Mouse (Mus musculus) forebrain, embryonic 12.5 days (tissue): Measurements from ENCODE around the gene Pifo. TPM values are rescaled to one million over a fixed set of nuclear protein-coding genes. Genes with fewer than 3 reads are reported as not detected.
"Not testable (repeated sequence)": the region's sequence is repeated elsewhere in the genome, so short reads cannot be mapped to it uniquely, and the experiment has no call there.

Experiments used
- ATAC-seq: fragments of 200-750 bp; cut with Nextera tagmentation; 2 replicates; pipeline ENCODE4 v1.8.0; 2017; ENCODE audit warnings: moderate TSS enrichment; ENCODE audit not compliant: low FRiP score
- H3K27ac ChIP-seq: fragments of 300-500 bp; sonication (generic); 2 replicates; pipeline ENCODE4 v1.5.1; 2016; ENCODE audit warnings: mild to moderate bottlenecking
- H3K27me3 ChIP-seq: fragments of 300-500 bp; sonication (generic); 2 replicates; pipeline ENCODE4 v1.6.1; 2016; ENCODE audit warnings: mild to moderate bottlenecking
- H3K36me3 ChIP-seq: fragments of 300-500 bp; sonication (generic); replicated peaks from 2 replicates; pipeline ENCODE4 v1.6.1; 2016; ENCODE audit warnings: mild to moderate bottlenecking
- H3K4me1 ChIP-seq: fragments of 300-500 bp; sonication (generic); 2 replicates; pipeline ENCODE4 v1.6.1; 2016
- H3K4me2 ChIP-seq: fragments of 300-500 bp; sonication (generic); 2 replicates; pipeline ENCODE4 v1.6.1; 2016; ENCODE audit warnings: mild to moderate bottlenecking, moderate library complexity
- H3K4me3 ChIP-seq: fragments of 300-500 bp; sonication (generic); replicated peaks from 2 replicates; pipeline ENCODE4 v1.5.1; 2016; ENCODE audit warnings: mild to moderate bottlenecking
- H3K9ac ChIP-seq: fragments of 300-500 bp; sonication (generic); 2 replicates; pipeline ENCODE4 v1.6.1; 2016; ENCODE audit warnings: mild to moderate bottlenecking
- H3K9me3 ChIP-seq: fragments of 300-500 bp; sonication (generic); 2 replicates; pipeline ENCODE4 v1.6.1; 2016
- WGBS: fragments of 180-500 bp; shearing (Covaris S2); methylation state at CpG from one replicate; pipeline ENCODE4 v1.1.7; 2016; 5-methylcytosine and 5-hydroxymethylcytosine counted together
- polyA plus RNA-seq: library from polyadenylated mRNA; unstranded; fragments of >200 nt; fragmentation: Nextera tagmentation; extraction: Ambion mirVana; gene quantifications from 2 replicates; pipeline ENCODE4 v1.2.1, GENCODE M21; 2016

Gene Pifo
- polyA plus RNA-seq, 1 experiment from 2014 or later, result 3.1 TPM

DNA sequence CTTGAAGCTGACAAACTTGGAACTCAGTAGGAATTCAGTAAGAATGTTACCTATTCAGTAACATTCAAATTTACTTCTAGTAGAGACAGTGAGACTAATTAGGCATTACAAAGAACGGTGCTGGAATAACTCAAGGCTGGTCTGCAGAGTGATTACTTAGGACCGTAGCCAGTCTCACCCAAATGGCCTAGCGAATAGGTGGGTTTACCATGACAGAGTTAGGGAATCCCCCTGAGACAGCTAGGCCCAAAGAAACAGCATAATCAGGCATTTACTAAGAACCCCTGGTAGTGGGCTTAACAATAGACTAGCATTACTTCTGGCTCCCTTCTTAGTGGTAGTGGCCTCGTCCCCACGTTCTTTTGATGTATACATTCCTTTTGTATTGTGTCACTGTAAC is 24.8 kb downstream of the Pifo start:
- WGBS, result 41% methylated on average over 5 of the region's 5 CpGs
- H3K27me3 ChIP-seq, ATAC-seq, H3K4me1 ChIP-seq, H3K27ac ChIP-seq, H3K4me3 ChIP-seq, H3K9me3 ChIP-seq, H3K36me3 ChIP-seq, H3K9ac ChIP-seq, H3K4me2 ChIP-seq: not testable (repeated sequence)

DNA sequence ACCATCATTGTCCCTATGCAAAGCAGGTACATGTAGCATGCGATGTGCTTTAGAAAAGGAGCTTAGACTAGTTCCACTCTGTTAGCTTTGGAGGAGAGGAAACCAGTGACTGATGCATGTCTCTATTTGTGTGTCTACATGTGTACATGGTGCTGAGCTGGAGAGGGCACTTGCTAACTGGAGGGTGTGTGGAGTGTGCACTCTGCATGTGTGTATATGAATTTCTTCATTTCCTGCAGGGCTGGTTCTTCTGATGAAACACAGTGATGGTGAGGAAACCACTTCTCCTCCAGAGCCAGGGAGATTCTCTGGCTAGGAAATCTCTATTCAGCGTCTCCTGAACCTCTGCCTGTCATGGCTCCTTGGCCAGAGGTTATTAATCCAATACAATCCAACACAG is 40.3 kb downstream of the Pifo start:
- H3K9ac ChIP-seq, result no peak overlapping the region

DNA sequence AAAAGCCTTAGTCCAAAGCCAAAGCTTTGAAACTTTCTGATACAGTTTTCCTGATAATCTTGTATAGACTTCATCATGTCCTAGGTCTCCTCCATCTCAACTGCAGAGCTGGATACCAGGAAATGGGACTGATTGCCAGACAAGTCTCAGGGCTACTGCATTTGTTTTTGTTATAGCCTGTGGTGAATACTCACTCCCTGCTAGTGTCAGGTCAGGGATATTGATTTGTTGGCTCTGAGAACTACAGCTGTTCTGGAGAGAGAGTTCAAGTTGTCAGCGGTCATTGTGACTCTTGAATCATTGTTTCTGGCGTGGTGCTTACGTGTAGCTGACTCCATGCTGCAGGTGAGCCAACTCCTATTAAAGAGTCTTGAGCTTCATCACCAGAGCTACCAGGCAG is 41.0 kb downstream of the Pifo start, which contains the start of gene Ovgp1:
Ovgp1 (plus strand) TSS at position 301 of the 400 bp plus-strand sequence.
- Histone ChIP-seq H3K9ac (no peak within 1 kb of the TSS), H3K27me3 (no peaks in the 10 kb centered on the region), H3K4me1 (no peaks in the 10 kb centered on the region), H3K4me3 (no peak within 1 kb of the TSS), H3K4me2 (no peak within 1 kb of the TSS), H3K27ac (no peak within 1 kb of the TSS), H3K9me3 (no peaks in the 10 kb centered on the region), H3K36me3 (peaks cover 21% of the 10 kb centered on the region)
- no peak for ATAC-seq
- 90% methylated on average over 3 of the region's 3 CpGs for WGBS

More for the DNA sequence above, 40.3 kb downstream of the Pifo start:
- ATAC-seq, result no peak
- WGBS, result 94% methylated on average over 2 of the region's 2 CpGs
- Histone ChIP-seq H3K36me3 (peaks cover 13% of the 10 kb centered on the region), H3K4me1 (no peaks in the 10 kb centered on the region), H3K4me3 (no peak overlapping the region), H3K9me3 (no peaks in the 10 kb centered on the region), H3K27ac (no peak overlapping the region), H3K4me2 (no peak overlapping the region), H3K27me3 (no peaks in the 10 kb centered on the region)

DNA sequence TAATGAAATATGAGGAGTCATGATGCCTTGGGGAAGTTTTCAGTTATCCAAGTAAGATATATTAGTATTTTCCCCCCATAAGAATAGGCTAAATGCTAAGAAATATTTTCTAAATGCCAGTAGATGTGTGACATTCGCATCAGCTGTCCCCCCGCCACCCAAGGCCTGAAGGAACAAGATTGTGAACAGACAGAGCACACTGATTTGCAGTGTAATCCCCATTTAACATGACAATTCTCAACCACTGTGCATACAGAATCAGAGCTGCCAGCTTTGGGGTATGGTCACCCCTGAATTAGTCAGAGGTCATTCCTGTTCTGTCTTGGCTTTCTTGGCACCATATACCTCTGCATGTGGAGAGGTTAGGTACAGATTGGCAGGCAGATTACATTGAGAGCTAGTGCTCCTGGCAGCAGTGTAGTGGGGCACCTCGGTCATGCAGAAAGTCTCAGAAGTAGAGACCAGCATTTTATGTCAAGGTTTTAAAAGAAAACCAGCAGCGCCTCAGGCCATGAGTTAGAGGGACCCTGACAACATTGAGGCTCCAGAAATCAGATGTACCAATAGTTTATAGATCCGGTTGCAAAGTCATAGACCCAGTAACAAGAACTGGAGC is 42.5 kb downstream of the Pifo start:
- no peak overlapping the region for H3K27ac ChIP-seq
- 79% methylated on average over 5 of the region's 5 CpGs for WGBS
- H3K4me2 ChIP-seq, result no peak overlapping the region
- no peak for ATAC-seq
- H3K4me3 ChIP-seq, result no peak overlapping the region
- no peaks in the 10 kb centered on the region for H3K9me3 ChIP-seq
- H3K27me3 ChIP-seq, result no peaks in the 10 kb centered on the region
- H3K36me3 ChIP-seq, result peaks cover 36% of the 10 kb centered on the region
- no peaks in the 10 kb centered on the region for H3K4me1 ChIP-seq
- H3K9ac ChIP-seq, result no peak overlapping the region

DNA sequence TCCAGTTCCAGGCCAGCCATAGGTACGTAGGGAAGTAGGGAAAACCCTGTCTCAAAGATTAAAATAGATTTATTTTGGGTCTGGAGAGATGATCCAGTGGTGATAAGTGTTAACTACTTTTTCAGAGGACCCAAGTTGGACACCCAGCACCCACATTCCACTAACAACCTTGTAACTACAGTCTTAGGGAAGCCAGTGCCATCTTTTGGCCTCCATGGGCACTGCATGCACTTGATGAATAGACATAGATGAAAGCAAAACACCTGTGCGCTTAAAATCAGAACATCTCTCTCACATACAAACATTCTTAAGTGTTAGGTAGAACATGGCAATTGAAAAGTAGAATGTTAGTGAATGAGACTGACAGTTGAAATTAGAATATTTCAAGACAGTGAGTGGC is 53.7 kb downstream of the Pifo start:
- ATAC-seq, result no peak
- H3K4me2 ChIP-seq, result peak overlapping the region; percentile 87
- peak overlapping the region; percentile 89; the same call in 1 of the 2 replicates for H3K4me3 ChIP-seq
- no peaks in the 10 kb centered on the region for H3K27me3 ChIP-seq
- peaks cover 26% of the 10 kb centered on the region for H3K4me1 ChIP-seq
- no peaks in the 10 kb centered on the region for H3K9me3 ChIP-seq
- H3K9ac ChIP-seq, result no peak overlapping the region; the same call in 1 of the 2 replicates
- peaks cover 42% of the 10 kb centered on the region for H3K36me3 ChIP-seq
- 95% methylated on average over 2 of the region's 2 CpGs for WGBS
- no peak overlapping the region for H3K27ac ChIP-seq

DNA sequence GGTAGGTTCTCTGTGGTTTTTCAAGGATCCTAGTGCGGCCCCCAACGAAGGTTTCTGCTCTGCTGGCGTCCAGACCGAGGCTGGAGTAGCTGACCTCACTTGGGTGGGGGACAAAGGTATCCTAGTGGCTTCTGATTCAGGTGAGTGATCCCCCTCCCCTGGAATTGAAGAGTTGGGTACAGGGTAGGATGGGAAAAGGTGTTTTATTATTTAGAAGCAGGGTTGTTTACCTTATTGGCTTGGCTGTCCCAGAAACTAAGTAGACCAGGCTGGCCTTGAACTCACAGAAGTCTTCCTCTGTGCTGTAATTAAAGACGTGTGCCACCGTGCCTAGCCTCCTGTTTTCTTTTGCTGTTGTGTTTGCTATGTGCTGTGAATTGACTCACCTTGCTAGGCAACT is 54.4 kb downstream of the Pifo start, which contains the start of gene Atp5f1:
Atp5f1 (minus strand) TSS at position 101 of the 400 bp plus-strand sequence.
- Histone ChIP-seq H3K27me3 (no peaks in the 10 kb centered on the region), H3K9ac (peak within 1 kb of the TSS; percentile 93), H3K36me3 (peaks cover 37% of the 10 kb centered on the region), H3K4me2 (peak within 1 kb of the TSS; percentile 87), H3K9me3 (no peaks in the 10 kb centered on the region), H3K27ac (peak within 1 kb of the TSS; percentile 85), H3K4me1 (peaks cover 26% of the 10 kb centered on the region), H3K4me3 (peak within 1 kb of the TSS; percentile 89)
- WGBS, result 3% methylated on average over 6 of the region's 6 CpGs
- no peak for ATAC-seq

DNA sequence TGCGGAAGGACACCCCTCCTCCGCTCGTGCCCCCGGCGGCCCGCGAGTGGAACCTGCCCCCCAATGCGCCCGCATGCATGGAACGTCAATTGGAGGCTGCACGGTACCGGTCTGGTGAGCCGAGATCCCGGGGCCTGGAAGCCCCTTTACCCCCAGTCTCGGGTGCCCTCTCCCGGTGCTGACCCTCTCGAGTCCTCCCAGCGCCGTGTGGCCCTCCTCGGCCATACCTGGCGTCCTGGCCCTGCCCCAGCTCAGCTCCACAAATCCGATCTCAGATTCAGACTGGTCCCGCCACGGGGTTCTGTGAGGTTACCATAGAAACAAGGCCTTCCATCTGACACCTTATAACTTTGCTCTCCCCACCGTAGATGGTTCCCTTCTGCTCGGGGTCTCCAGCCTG is 54.9 kb downstream of the Pifo start:
- Histone ChIP-seq H3K4me3 (peak overlapping the region; percentile 89), H3K36me3 (peaks cover 37% of the 10 kb centered on the region), H3K27ac (peak overlapping the region; percentile 85), H3K9ac (peak overlapping the region; percentile 90), H3K4me1 (peaks cover 26% of the 10 kb centered on the region), H3K27me3 (no peaks in the 10 kb centered on the region), H3K4me2 (peak overlapping the region; percentile 87), H3K9me3 (no peaks in the 10 kb centered on the region)
- ATAC-seq, result peak; percentile 78; the same call in 1 of the 2 replicates
- under 1% methylated on average over 26 of the region's 26 CpGs for WGBS

DNA sequence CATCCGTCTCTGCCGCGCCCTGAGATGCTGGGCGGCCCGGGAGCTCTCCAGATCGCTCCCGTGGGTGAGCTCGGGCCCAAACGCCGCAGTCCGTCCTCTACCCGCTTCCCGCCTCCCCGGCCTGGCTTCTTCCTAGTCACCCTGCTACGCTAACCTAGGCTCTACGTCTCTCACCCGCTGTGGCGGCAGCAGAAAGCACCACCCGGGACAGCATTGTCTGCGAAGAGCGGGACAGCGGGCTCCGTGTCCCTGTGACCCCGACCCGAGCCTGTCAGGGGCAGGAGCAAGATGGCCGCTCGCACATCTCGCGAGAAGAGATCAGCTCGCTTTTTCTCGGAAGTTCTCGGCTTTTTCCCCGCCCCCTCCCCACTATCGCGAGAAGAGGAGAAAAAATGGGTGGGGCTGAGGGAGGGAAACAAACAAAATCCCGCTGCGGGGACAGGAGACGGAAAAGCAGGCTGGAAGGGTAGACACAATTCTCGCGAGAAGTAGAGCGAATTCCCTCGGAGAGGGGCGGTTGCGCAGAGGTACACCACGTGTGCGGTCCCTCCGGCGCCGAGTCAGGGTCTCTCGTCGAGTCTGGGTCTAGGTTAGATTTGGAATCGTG is 55.4 kb downstream of the Pifo start, which contains the start of gene Wdr77:
Wdr77 (plus strand) TSS at position 396 of the 607 bp plus-strand sequence.
- peak; percentile 97 for ATAC-seq

DNA sequence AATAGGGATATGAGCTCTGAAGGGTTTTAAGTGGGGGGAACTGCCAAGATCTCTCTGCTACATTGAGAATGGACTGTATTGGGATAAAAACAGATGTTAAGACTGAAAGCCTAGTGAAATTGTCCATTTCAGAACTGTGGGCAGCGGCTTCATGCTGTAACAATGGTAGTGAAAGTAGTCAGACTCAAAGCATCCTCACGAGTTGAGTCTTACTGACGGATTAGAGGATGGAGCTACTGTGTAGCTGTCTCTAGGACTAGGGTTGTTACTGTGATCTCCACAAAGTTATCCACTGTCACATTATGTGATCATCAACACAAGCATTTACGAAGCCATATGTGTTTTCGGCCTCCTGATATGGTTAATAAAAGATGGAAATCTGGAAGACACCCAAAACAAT is 56.2 kb downstream of the Pifo start:
- ATAC-seq, result no peak
- H3K9ac ChIP-seq, result peak overlapping the region; percentile 93
- peak overlapping the region; percentile 89 for H3K4me3 ChIP-seq
- peaks cover 26% of the 10 kb centered on the region for H3K4me1 ChIP-seq
- no peaks in the 10 kb centered on the region for H3K9me3 ChIP-seq
- peaks cover 32% of the 10 kb centered on the region for H3K36me3 ChIP-seq
- H3K27ac ChIP-seq, result no peak overlapping the region
- H3K4me2 ChIP-seq, result peak overlapping the region; percentile 81
- 44% methylated on average over 5 of the region's 5 CpGs for WGBS
- H3K27me3 ChIP-seq, result no peaks in the 10 kb centered on the region

More for the DNA sequence above, 55.4 kb downstream of the Pifo start, which contains the start of gene Wdr77:
- no peaks in the 10 kb centered on the region for H3K27me3 ChIP-seq
- H3K4me3 ChIP-seq, result peak within 1 kb of the TSS; percentile 89
- H3K4me2 ChIP-seq, result peak within 1 kb of the TSS; percentile 87
- peaks cover 26% of the 10 kb centered on the region for H3K4me1 ChIP-seq
- peak within 1 kb of the TSS; percentile 85 for H3K27ac ChIP-seq
- no peaks in the 10 kb centered on the region for H3K9me3 ChIP-seq
- WGBS, result under 1% methylated on average over 52 of the region's 52 CpGs
- peaks cover 35% of the 10 kb centered on the region for H3K36me3 ChIP-seq
- H3K9ac ChIP-seq, result peak within 1 kb of the TSS; percentile 93

DNA sequence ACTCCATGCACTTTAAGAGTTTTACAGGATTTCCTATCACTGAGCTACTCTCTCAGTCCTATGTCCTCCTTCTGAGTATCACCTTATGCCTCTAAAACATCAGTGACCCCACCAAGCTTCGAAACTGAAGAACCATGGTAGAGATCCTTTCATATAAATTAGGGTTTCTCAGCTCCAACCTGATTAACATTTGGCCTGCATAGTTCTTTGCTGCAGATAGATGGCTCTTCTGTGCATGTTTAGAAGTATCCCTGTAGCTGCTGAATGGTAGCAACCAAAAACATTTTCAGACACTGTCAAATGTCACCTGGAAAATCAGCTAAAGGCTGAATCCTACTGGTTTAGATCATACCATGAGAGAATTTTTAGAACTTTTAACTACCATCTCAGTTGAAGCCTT is 57.2 kb downstream of the Pifo start:
- no peak overlapping the region for H3K27ac ChIP-seq
- no peaks in the 10 kb centered on the region for H3K27me3 ChIP-seq
- 94% methylated on average over 1 of the region's 1 CpGs for WGBS
- H3K36me3 ChIP-seq, result peaks cover 32% of the 10 kb centered on the region
- no peak for ATAC-seq
- no peak overlapping the region for H3K4me3 ChIP-seq
- no peak overlapping the region; the same call in 1 of the 2 replicates for H3K4me2 ChIP-seq
- no peaks in the 10 kb centered on the region for H3K9me3 ChIP-seq
- peak overlapping the region; percentile 21; the same call in 1 of the 2 replicates for H3K9ac ChIP-seq
- peaks cover 26% of the 10 kb centered on the region for H3K4me1 ChIP-seq

DNA sequence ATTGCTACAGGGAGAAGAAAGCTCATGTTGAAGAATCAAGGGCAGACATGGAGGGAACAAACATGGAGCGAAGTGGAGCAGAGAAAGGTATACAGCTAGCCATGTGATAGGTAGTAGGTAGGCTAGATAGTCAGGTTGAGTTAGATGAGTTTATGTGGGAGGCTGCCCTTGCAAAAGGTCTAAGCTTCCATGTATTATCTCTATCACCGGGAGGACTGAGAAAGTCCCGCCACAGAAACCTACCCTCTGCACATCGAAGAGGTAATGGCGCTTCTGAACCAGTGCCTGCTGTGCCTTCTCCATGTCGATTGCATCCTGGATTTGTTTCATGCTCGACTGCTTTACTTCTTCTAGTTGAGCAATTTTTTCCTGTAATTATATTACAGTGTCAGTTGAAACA is 63.1 kb downstream of the Pifo start:
- Histone ChIP-seq H3K9ac (no peak overlapping the region), H3K4me1 (no peaks in the 10 kb centered on the region), H3K36me3 (peaks cover 71% of the 10 kb centered on the region), H3K4me3 (no peak overlapping the region), H3K27me3 (no peaks in the 10 kb centered on the region), H3K27ac (no peak overlapping the region), H3K9me3 (no peaks in the 10 kb centered on the region), H3K4me2 (no peak overlapping the region)
- no peak for ATAC-seq
- 96% methylated on average over 7 of the region's 7 CpGs for WGBS
